Mouse (Mus musculus) forebrain, embryonic 11.5 days (tissue): ENCODE measurements around the gene B230307C23Rik. TPM values are rescaled to one million over a fixed set of nuclear protein-coding genes. Genes with fewer than 3 reads are reported as not detected.
"Not testable (repeated sequence)": the region's sequence is repeated elsewhere in the genome, so short reads cannot be mapped to it uniquely, and the experiment has no call there.

Experiments
- ATAC-seq: fragments of 200-750 bp; cut with Nextera tagmentation; replicated peaks from 2 replicates; pipeline ENCODE4 v1.8.0; 2017; ENCODE audit warnings: moderate TSS enrichment; ENCODE audit not compliant: low FRiP score
- DNase-seq: peaks from one replicate; pipeline ENCODE4 v3.0.0-alpha.2; 2017; ENCODE audit warnings: low spot score
- H3K27ac ChIP-seq: fragments of 300-500 bp; sonication (generic); 2 replicates; pipeline ENCODE4 v1.5.1; 2014; ENCODE audit warnings: low read depth, low read length
- H3K27me3 ChIP-seq: fragments of 300-500 bp; sonication (generic); 2 replicates; pipeline ENCODE4 v1.6.1; 2014; ENCODE audit warnings: mild to moderate bottlenecking, low read length, mixed read lengths; ENCODE audit not compliant: control insufficient read depth, insufficient read depth
- H3K36me3 ChIP-seq: fragments of 300-500 bp; sonication (generic); 2 replicates; pipeline ENCODE4 v1.6.1; 2014; ENCODE audit warnings: mild to moderate bottlenecking, low read length, moderate library complexity, mixed read lengths; ENCODE audit not compliant: control insufficient read depth, insufficient read depth
- H3K4me1 ChIP-seq: fragments of 300-500 bp; sonication (generic); replicated peaks from 2 replicates; pipeline ENCODE4 v1.6.1; 2014; ENCODE audit warnings: low read length, mixed read lengths; ENCODE audit not compliant: control insufficient read depth, insufficient read depth
- H3K4me2 ChIP-seq: fragments of 300-500 bp; sonication (generic); 2 replicates; pipeline ENCODE4 v1.6.1; 2014; ENCODE audit warnings: low read depth, mild to moderate bottlenecking, low read length, moderate library complexity, mixed read lengths; ENCODE audit not compliant: severe bottlenecking
- H3K4me3 ChIP-seq: fragments of 300-500 bp; sonication (generic); 2 replicates; pipeline ENCODE4 v1.5.1; 2014; ENCODE audit warnings: low read depth, low read length
- H3K9ac ChIP-seq: fragments of 300-500 bp; sonication (generic); 2 replicates; pipeline ENCODE4 v1.6.1; 2014; ENCODE audit warnings: low read length
- H3K9me3 ChIP-seq: fragments of 300-500 bp; sonication (generic); 2 replicates; pipeline ENCODE4 v1.6.1; 2016; ENCODE audit warnings: low read length, mixed read lengths; ENCODE audit not compliant: control insufficient read depth
- WGBS: fragments of 180-500 bp; shearing (Covaris S2); extraction: QIAGEN DNeasy Blood & Tissue Kit; methylation state at CpG from one replicate; pipeline ENCODE4 v1.1.7; 2014; 5-methylcytosine and 5-hydroxymethylcytosine counted together
- polyA plus RNA-seq: library from polyadenylated mRNA; unstranded; fragments of >200 nt; fragmentation: Nextera tagmentation; extraction: Ambion mirVana; gene quantifications from 2 replicates; pipeline ENCODE4 v1.2.1, GENCODE M21; 2014

Gene B230307C23Rik
- polyA plus RNA-seq, 1 experiment from 2014 or later = 20.0 TPM

GRCm38 (mm10) chr16:97984589-97984988 lies 12.5 kb upstream of the B230307C23Rik start:
- no peaks in the 10 kb centered on the region for H3K27me3 ChIP-seq
- no peaks in the 10 kb centered on the region for H3K9me3 ChIP-seq
- ATAC-seq (no peak), DNase-seq (no peak)
- no peak overlapping the region for H3K27ac ChIP-seq
- no peak overlapping the region for H3K4me3 ChIP-seq
- no peaks in the 10 kb centered on the region for H3K36me3 ChIP-seq
- WGBS = 35% methylated on average over 5 of the region's 5 CpGs
- H3K9ac ChIP-seq = no peak overlapping the region
- no peak overlapping the region for H3K4me2 ChIP-seq
- no peaks in the 10 kb centered on the region for H3K4me1 ChIP-seq

GRCm38 (mm10) chr16:97991517-97991916 lies 5.6 kb upstream of the B230307C23Rik start:
- H3K9me3 ChIP-seq = no peaks in the 10 kb centered on the region
- no peak overlapping the region for H3K4me2 ChIP-seq
- ATAC-seq = no peak
- 73% methylated on average over 2 of the region's 2 CpGs for WGBS
- no peak overlapping the region for H3K4me3 ChIP-seq
- no peaks in the 10 kb centered on the region for H3K27me3 ChIP-seq
- no peaks in the 10 kb centered on the region for H3K36me3 ChIP-seq
- H3K4me1 ChIP-seq = no peaks in the 10 kb centered on the region
- H3K9ac ChIP-seq = no peak overlapping the region
- H3K27ac ChIP-seq = no peak overlapping the region
- DNase-seq = no peak

- ATAC-seq, DNase-seq, H3K27me3 ChIP-seq, H3K9ac ChIP-seq, H3K27ac ChIP-seq, H3K4me1 ChIP-seq, H3K4me2 ChIP-seq, H3K36me3 ChIP-seq, H3K9me3 ChIP-seq, H3K4me3 ChIP-seq: not testable (repeated sequence)
- WGBS = 85% methylated on average over 3 of the region's 3 CpGs
Measured at GRCm38 (mm10) chr16:97992477-97992876, 4.6 kb upstream of the B230307C23Rik start.

DNA sequence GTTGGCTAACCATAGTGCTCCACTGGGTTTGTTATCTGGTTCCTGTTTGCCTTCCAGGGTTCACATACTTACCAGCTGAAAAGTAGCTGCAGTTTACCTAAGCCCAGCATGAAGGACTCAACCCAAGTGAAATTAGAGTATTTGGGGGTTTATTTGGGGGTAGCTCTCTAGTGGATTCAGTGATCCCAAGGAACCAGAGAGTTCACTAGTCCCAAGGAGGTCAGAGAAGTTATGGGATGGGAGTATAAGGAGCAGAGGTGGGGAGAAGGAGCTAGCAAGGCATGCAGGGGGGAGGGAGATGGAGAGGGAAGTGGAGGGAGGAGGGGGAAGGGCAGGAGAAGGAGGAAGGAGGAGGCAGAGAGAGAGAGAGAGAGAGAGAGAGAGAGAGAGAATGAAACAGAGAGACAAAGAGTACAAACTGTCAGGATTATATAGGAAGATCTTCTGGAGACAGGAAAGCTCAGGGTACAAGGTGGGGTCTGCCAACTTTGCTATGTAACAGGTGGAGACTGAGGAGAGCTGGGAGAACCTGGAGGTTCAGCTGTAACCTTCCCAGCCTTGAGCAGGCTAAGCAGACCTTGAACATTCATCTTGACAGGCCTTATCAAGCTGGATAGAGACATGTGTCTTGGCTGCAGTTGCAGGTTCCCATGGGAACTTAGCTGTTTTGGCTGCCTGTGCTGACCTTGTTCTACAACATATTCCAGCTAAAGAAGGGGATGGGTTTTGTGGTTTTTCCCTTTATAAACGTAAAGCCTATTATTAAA lies 1.1 kb upstream of the B230307C23Rik start:
- peaks cover 3% of the 10 kb centered on the region; the same call in 1 of the 2 replicates for H3K36me3 ChIP-seq
- ATAC-seq (no peak), DNase-seq (no peak)
- WGBS = 21% methylated on average over 1 of the region's 1 CpGs
- no peak overlapping the region; the same call in 1 of the 2 replicates for H3K9ac ChIP-seq
- H3K4me1 ChIP-seq = no peaks in the 10 kb centered on the region
- H3K9me3 ChIP-seq = no peaks in the 10 kb centered on the region
- peak overlapping the region; percentile 49; the same call in 1 of the 2 replicates for H3K4me3 ChIP-seq
- H3K4me2 ChIP-seq = peak overlapping the region; percentile 65; the same call in 1 of the 2 replicates
- no peak overlapping the region for H3K27ac ChIP-seq
- no peaks in the 10 kb centered on the region for H3K27me3 ChIP-seq

GRCm38 (mm10) chr16:97997383-97997731 lies 242 bp downstream of the B230307C23Rik start:
- not testable (repeated sequence) for DNase-seq, H3K27ac ChIP-seq, H3K36me3 ChIP-seq, ATAC-seq, H3K4me1 ChIP-seq, H3K27me3 ChIP-seq, H3K9me3 ChIP-seq
- Histone ChIP-seq H3K4me2 (peak overlapping the region; percentile 65), H3K9ac (peak overlapping the region; percentile 56), H3K4me3 (peak overlapping the region; percentile 49)
- under 1% methylated on average over 8 of the region's 8 CpGs for WGBS

GRCm38 (mm10) chr16:98022081-98022480 lies 25.0 kb downstream of the B230307C23Rik start:
- no peak for DNase-seq
- Histone ChIP-seq H3K9ac (no peak overlapping the region), H3K27me3 (no peaks in the 10 kb centered on the region), H3K4me3 (no peak overlapping the region), H3K36me3 (no peaks in the 10 kb centered on the region), H3K4me1 (no peaks in the 10 kb centered on the region), H3K4me2 (no peak overlapping the region), H3K9me3 (peaks cover 4% of the 10 kb centered on the region; the same call in 1 of the 2 replicates), H3K27ac (no peak overlapping the region)
- ATAC-seq = no peak
- WGBS = 95% methylated on average over 3 of the region's 3 CpGs

- Histone ChIP-seq H3K27ac (no peak overlapping the region), H3K4me1 (no peaks in the 10 kb centered on the region), H3K27me3 (no peaks in the 10 kb centered on the region), H3K9me3 (peaks cover 4% of the 10 kb centered on the region; the same call in 1 of the 2 replicates), H3K9ac (no peak overlapping the region), H3K4me3 (no peak overlapping the region), H3K4me2 (no peak overlapping the region), H3K36me3 (no peaks in the 10 kb centered on the region)
- ATAC-seq = no peak
- no peak for DNase-seq
- 72% methylated on average over 2 of the region's 2 CpGs for WGBS
Measured at GRCm38 (mm10) chr16:98022657-98023345, 25.7 kb downstream of the B230307C23Rik start.

- ATAC-seq, H3K9ac ChIP-seq, H3K4me2 ChIP-seq, H3K4me3 ChIP-seq, H3K4me1 ChIP-seq, H3K27ac ChIP-seq, H3K27me3 ChIP-seq, H3K9me3 ChIP-seq, DNase-seq, H3K36me3 ChIP-seq: not testable (repeated sequence)
- 85% methylated on average over 8 of the region's 8 CpGs for WGBS
Measured at GRCm38 (mm10) chr16:98026186-98026585, 29.1 kb downstream of the B230307C23Rik start.
